Mouse (Mus musculus) CD4-positive, CD25-positive, alpha-beta regulatory T cell, adult 2 months (primary cell): ENCODE data around the gene Ctnnd2.

Experiments used
- DNase-seq: peaks from one replicate; pipeline ENCODE4 v3.0.0-alpha.2; 2012; ENCODE audit warnings: low read depth, low spot score

Ctnnd2 gene

GRCm38 (mm10) chr15:30240881-30241280, 68.5 kb downstream of the Ctnnd2 start:
- no peak for DNase-seq

- DNase-seq: no peak
Observed at GRCm38 (mm10) chr15:30268822-30269221, 96.4 kb downstream of the Ctnnd2 start.

GRCm38 (mm10) chr15:30271141-30271572, 98.8 kb downstream of the Ctnnd2 start:
- DNase-seq: no peak

- no peak for DNase-seq
Observed at GRCm38 (mm10) chr15:30272326-30272725, 99.9 kb downstream of the Ctnnd2 start.

GRCm38 (mm10) chr15:30275721-30276120, 103.3 kb downstream of the Ctnnd2 start:
- no peak for DNase-seq

- DNase-seq: no peak
Observed at GRCm38 (mm10) chr15:30276691-30277090, 104.3 kb downstream of the Ctnnd2 start.

GRCm38 (mm10) chr15:30278610-30279009, 106.2 kb downstream of the Ctnnd2 start:
- DNase-seq: no peak

GRCm38 (mm10) chr15:30285572-30286244, 113.3 kb downstream of the Ctnnd2 start:
- no peak for DNase-seq

GRCm38 (mm10) chr15:30286245-30286642, 113.9 kb downstream of the Ctnnd2 start:
- no peak for DNase-seq

GRCm38 (mm10) chr15:30302824-30303223, 130.4 kb downstream of the Ctnnd2 start:
- no peak for DNase-seq

GRCm38 (mm10) chr15:30306437-30306836, 134.0 kb downstream of the Ctnnd2 start:
- no peak for DNase-seq

- DNase-seq: no peak
Observed at GRCm38 (mm10) chr15:30322543-30322942, 150.2 kb downstream of the Ctnnd2 start.

- no peak for DNase-seq
Observed at GRCm38 (mm10) chr15:30333336-30334310, 161.2 kb downstream of the Ctnnd2 start.

- DNase-seq: no peak
Observed at GRCm38 (mm10) chr15:30338585-30339197, 166.3 kb downstream of the Ctnnd2 start.

- DNase-seq: no peak
Observed at GRCm38 (mm10) chr15:30345754-30346153, 173.4 kb downstream of the Ctnnd2 start.

GRCm38 (mm10) chr15:30364491-30364890, 192.1 kb downstream of the Ctnnd2 start:
- DNase-seq: no peak

GRCm38 (mm10) chr15:30369997-30370396, 197.6 kb downstream of the Ctnnd2 start:
- DNase-seq: no peak

- no peak for DNase-seq
Observed at GRCm38 (mm10) chr15:30371151-30371550, 198.8 kb downstream of the Ctnnd2 start.

GRCm38 (mm10) chr15:30373654-30374215, 201.3 kb downstream of the Ctnnd2 start:
- DNase-seq: no peak

GRCm38 (mm10) chr15:30374907-30375306, 202.5 kb downstream of the Ctnnd2 start:
- DNase-seq: no peak

- no peak for DNase-seq
Observed at GRCm38 (mm10) chr15:30383075-30383842, 210.9 kb downstream of the Ctnnd2 start.
